Mouse (Mus musculus) skeletal muscle tissue, adult 2 months (tissue): ENCODE results near the gene Plau.
A peak's percentile ranks its signal among the peaks of the same experiment; 100 is the strongest.

Experiments used
- DNase-seq: peaks from one replicate; pipeline ENCODE4 v3.0.0-alpha.2; 2012; ENCODE audit warnings: low read depth, low spot score

Plau gene

GRCm38 (mm10) chr14:20806116-20806840 lies 30.2 kb upstream of the Plau start:
- peak; percentile 76 for DNase-seq

GRCm38 (mm10) chr14:20809349-20809748 lies 27.1 kb upstream of the Plau start:
- no peak for DNase-seq

GRCm38 (mm10) chr14:20809820-20810219 lies 26.6 kb upstream of the Plau start:
- no peak for DNase-seq

- no peak for DNase-seq
Measured at GRCm38 (mm10) chr14:20811236-20811635, 25.2 kb upstream of the Plau start.

- DNase-seq: no peak
Measured at GRCm38 (mm10) chr14:20811779-20812406, 24.6 kb upstream of the Plau start.

- DNase-seq: no peak
Measured at GRCm38 (mm10) chr14:20815448-20815847, 21.0 kb upstream of the Plau start.

GRCm38 (mm10) chr14:20824517-20824916 lies 11.9 kb upstream of the Plau start:
- DNase-seq: no peak

GRCm38 (mm10) chr14:20825516-20825915 lies 10.9 kb upstream of the Plau start:
- DNase-seq: no peak

GRCm38 (mm10) chr14:20827061-20827460 lies 9.4 kb upstream of the Plau start:
- DNase-seq: no peak

- DNase-seq: peak; percentile 52
Measured at GRCm38 (mm10) chr14:20827491-20827890, 9.0 kb upstream of the Plau start.

- DNase-seq: no peak
Measured at GRCm38 (mm10) chr14:20828524-20828923, 7.9 kb upstream of the Plau start.

GRCm38 (mm10) chr14:20829523-20830366 lies 6.7 kb upstream of the Plau start:
- no peak for DNase-seq

- peak; percentile 80 for DNase-seq
Measured at GRCm38 (mm10) chr14:20831141-20831910, 5.1 kb upstream of the Plau start.

- no peak for DNase-seq
Measured at GRCm38 (mm10) chr14:20831915-20832314, 4.5 kb upstream of the Plau start.

GRCm38 (mm10) chr14:20833525-20833924 lies 2.9 kb upstream of the Plau start:
- no peak for DNase-seq

GRCm38 (mm10) chr14:20834136-20834535 lies 2.3 kb upstream of the Plau start:
- peak; percentile 47 for DNase-seq

- DNase-seq: no peak
Measured at GRCm38 (mm10) chr14:20836905-20837376, 481 bp downstream of the Plau start.

GRCm38 (mm10) chr14:20837681-20838080 lies 1.2 kb downstream of the Plau start:
- no peak for DNase-seq

- DNase-seq: no peak
Measured at GRCm38 (mm10) chr14:20841526-20841925, 5.1 kb downstream of the Plau start.

- DNase-seq: no peak
Measured at GRCm38 (mm10) chr14:20842629-20843028, 6.2 kb downstream of the Plau start.

- DNase-seq: no peak
Measured at GRCm38 (mm10) chr14:20844126-20844525, 7.7 kb downstream of the Plau start.
